Mouse (Mus musculus) WW6 (cell line): ENCODE results near the gene Oas1d.
"Not testable (repeated sequence)": the region's sequence is repeated elsewhere in the genome, so short reads cannot be mapped to it uniquely, and the experiment has no call there.

Experiments used
- DNase-seq: peaks from one replicate; pipeline ENCODE4 v3.0.0-alpha.2; 2013; ENCODE audit warnings: low read depth, low spot score

Oas1d gene

DNA sequence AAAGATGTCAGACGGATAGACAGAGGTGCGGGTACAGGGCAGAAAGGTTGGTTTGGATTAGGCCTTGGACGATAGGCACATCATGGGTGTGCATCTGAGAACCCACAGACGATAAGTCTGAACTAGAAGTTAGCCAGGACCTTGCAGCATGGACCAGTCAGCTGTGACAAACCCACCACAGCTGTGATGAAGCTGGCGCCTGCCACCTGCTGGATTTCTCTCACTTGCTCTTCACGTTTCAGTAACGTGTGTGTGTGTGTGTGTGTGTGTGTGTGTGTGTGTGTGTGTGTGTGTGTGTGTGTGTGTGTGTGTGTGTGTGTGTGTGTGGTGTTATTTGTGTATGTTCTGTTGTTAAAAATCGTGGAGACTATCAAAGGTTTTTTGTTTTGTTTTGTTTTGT, at the start of gene Oas1d:
Gene Oas1d (plus strand): TSS at position 333 of the 400 bp plus-strand sequence.
- DNase-seq, result not testable (repeated sequence)

GRCm38 (mm10) chr5:120865336-120865860, 48.9 kb upstream of the Oas1d start:
- DNase-seq, result peak; percentile 28

DNA sequence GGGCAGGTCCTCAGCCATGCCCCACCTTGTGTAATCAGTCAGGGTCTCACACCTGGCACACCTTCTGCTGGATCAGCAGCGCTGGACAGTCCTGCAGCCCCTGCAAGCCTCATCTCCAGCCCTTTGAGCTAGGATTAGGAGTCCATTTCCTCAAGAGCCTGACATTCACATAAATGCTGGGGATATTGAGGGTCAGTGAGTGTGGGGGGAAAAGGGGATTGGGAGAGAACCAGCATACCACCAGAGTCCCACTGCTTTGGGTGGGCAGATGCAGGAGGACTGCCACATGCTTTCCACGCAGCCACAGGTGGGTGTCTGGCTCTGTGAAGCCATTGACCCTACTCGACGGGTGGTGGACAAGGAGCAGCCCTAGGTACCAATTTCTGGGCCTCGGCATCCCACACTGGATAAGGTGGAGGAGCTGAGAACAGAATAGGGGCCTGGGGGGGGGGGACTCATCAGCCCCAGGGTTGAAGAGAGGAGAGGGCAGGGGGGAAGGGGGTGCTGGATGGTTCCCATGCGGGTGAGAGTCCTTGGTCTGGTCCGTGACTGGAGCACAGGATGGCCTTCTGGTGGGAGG, 44.8 kb upstream of the Oas1d start:
- DNase-seq, result no peak

DNA sequence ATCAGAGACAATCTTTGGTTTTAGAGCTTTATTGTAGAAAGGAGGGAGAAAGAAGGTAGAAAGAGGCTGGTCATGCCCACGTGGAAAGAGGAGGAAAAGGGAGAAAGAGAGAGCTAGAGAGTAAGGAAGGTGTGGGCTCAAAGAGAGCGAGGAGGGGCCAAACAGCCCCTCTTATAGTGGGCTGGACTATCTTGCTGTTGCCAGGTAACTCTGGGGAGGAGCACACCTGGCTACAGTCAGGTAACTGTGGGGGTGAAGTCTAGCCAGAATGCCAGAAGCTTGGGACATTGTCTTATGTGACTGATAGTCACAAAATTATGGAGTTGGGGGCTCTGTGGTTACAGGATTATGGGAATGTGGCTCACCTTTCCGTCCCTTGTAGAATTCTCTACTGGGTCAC, 44.3 kb upstream of the Oas1d start:
- DNase-seq, result no peak

- DNase-seq, result no peak
Measured at GRCm38 (mm10) chr5:120870782-120871181, 43.6 kb upstream of the Oas1d start.

DNA sequence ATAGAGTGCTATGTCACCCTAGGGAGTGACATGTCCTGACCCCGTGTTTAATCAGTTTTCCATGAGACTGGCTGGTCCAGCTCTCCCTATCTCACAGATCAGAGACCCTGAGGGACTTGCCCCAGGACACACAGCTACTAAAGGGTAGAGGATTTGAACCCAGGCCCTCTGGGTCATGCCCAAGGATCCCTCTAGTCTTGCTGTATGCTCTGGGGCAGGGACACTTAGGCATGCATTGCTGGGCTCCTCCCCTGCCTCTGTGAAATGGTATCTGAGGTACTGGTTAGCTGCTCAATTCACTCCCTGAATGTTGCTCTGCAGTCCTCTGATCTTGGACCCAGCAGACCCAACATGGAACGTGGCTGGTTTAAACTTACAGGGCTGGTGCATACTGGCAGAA, 42.9 kb upstream of the Oas1d start:
- DNase-seq, result no peak

DNA sequence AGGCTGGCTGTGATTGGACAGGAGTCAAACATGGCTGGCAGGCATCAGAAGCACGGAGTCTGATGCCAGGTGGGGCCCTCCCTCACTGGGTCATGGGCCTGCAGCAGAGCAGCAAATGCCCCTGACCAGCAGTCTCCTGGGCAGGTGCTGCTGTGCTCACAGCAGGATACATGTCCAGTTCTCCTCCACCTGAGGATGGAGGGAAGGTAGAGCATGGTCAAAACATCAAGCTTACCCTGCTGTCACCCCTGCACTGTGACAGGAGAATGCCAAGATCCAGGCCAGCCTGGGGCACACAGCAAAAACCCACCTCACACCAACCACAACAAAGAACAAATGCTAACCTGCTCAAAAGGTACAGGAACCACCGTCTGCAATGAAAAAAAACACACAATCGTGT, 37.5 kb upstream of the Oas1d start:
- DNase-seq, result not testable (repeated sequence)

GRCm38 (mm10) chr5:120877407-120877806, 36.9 kb upstream of the Oas1d start:
- not testable (repeated sequence) for DNase-seq

DNA sequence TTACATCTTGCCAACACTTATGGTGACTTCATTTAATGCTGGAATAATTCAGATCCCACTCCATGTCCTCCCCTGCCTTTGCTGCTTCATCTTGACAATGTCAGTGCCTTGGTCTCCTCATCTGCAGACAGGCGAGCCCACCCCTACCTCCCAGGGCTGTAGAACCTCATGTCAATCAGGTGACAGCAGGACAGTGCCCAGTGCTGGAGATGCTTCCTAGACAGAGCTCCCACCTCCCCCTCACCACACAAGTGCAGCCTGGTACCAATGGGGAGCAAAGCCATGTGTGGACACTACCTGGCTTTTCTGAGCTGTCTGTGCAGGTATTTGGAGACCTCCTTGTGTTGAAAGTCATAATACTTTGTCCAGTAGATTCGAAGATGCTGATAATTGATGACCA, 35.5 kb upstream of the Oas1d start:
- DNase-seq, result not testable (repeated sequence)

- DNase-seq, result not testable (repeated sequence)
Measured at GRCm38 (mm10) chr5:120881681-120882080, 32.7 kb upstream of the Oas1d start.

DNA sequence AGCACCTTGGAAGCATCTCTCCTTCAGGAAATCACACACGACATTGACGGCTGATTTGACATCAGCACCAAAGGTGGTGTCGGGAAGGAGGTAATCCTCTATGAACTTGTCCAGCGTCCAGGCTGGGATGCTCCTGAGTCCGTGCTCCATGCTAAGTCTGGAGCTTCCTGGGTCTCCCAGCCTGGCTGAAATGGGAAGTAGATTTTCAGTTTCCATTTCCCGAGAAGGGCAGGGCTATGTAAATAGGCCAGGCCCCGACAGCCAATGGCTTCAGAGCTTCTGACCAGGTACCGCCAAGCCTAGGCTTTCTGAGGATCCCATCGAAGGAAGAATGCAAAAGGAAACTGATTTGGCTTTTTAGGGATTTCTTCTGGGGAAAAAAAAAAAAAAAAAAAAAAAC, 26.9 kb upstream of the Oas1d start, which contains the start of gene Oas1g:
Gene Oas1g (minus strand): TSS at position 201 of the 400 bp plus-strand sequence.
- DNase-seq, result not testable (repeated sequence)

DNA sequence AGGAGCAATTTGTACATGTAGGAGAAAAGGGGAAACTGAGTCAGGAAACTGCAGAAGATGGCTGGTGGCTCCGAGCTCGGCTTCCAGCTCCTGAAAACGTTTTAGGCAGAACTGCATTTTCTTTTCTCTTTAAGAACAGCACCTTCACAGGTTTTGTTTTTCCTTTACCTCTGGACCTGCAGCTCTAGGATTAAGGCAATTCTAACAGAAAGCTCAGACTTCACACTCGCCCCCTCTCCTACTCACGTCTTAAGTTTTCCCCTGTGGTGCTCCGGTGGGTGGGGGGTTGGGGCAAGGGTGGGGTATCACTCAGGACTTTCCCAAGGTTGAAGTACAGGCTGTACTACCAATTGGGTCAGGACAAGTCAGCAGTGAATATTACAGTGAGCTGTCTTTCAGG, 26.5 kb upstream of the Oas1d start:
- no peak for DNase-seq

- DNase-seq, result peak; percentile 59
Measured at GRCm38 (mm10) chr5:120888294-120888815, 26.0 kb upstream of the Oas1d start.

DNA sequence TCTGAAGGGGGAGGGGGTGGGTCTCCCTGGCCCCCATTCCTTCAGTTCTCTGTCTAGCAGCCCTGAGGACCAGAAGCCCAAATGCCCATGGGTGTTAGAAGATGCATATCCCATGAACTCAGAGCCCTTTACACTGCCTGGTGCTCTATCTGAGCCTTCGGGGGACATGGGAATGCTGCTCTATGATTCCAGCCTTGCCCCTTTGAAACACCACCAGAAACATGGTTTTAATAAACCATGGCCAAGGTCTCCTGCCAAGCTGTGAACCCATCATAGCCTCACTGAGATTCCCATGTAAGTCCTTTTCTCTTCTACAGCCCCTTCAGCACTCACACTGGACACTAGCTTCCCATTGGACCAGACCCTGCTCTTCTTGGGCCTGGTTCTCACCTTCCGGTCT, 24.3 kb upstream of the Oas1d start:
- DNase-seq, result no peak

GRCm38 (mm10) chr5:120890991-120891390, 23.3 kb upstream of the Oas1d start:
- no peak for DNase-seq

DNA sequence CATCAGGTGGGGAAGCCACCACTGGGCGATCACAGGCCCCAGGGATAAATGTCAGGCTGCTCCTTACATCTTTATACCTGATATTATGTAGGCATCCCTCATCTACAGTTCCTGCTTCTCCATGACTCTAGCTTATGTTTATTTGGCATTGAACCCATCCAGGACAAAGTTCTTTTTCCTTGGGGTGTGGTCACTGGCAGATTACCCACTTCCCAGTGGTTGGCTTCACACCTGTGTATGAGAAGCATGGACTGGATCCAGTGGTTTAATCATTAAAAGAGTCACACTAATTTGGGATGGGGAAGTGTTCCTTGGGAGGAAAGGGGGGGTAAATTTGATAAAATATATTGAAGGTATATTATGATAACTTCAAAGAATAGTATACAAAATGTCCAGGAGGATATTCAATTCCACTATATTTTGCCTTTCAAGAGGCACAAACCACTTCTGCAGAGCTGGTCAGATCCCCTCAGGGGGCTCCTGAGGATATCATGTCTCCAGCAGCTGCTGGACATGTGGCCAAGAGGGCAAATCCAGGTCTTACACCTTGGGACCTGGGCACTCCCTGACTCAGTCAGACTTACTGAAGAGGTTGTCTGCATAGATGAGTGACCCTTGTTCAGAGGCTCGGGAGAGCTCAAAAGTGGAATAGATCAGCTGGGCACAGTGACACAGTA, 22.6 kb upstream of the Oas1d start:
- DNase-seq, result not testable (repeated sequence)

- no peak for DNase-seq
Measured at GRCm38 (mm10) chr5:120892243-120892660, 22.1 kb upstream of the Oas1d start.

- not testable (repeated sequence) for DNase-seq
Measured at GRCm38 (mm10) chr5:120893866-120894265, 20.5 kb upstream of the Oas1d start.

GRCm38 (mm10) chr5:120894692-120895091, 19.6 kb upstream of the Oas1d start:
- DNase-seq, result not testable (repeated sequence)

GRCm38 (mm10) chr5:120895231-120895900, 19.0 kb upstream of the Oas1d start:
- DNase-seq, result no peak

DNA sequence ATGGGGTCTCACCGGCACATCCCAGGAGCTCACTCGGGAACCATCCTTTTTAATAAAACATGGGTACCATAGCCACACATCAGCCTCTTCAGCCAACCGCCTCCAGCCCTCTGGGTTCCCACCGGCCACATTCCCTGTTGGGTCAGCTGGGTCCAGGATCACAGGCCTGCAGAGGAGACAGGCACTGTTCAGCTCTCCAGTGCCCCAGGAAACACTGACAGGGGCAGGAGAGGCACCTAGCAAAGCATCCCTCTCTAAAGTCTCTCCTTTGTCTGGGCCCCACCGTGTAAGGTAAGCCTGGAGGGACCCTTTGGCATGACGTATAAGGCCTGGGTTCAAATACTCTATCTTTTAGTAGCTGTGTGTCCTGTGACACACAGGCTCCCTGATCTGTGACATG, 16.0 kb upstream of the Oas1d start:
- DNase-seq, result no peak

- DNase-seq, result no peak
Measured at GRCm38 (mm10) chr5:120898726-120899125, 15.6 kb upstream of the Oas1d start.
